Mouse (Mus musculus) monocyte, adult 2 months (primary cell): ENCODE data around the gene Mitd1.
A peak's percentile ranks its signal among the peaks of the same experiment; 100 is the strongest.

Experiments
- DNase-seq, 2 experiments: peaks; one replicate each; pipeline ENCODE4 v3.0.0; 2022; ENCODE audit warnings: low spot score in 2 of 2, low read depth in 1 of 2

The Mitd1 gene

GRCm38 (mm10) chr1:37890025-37890652, at the start of gene Mitd1, which contains the start of gene Mrpl30:
Gene Mitd1, minus strand, starts transcription at chr1:37890411.
Gene Mrpl30, plus strand, starts transcription at chr1:37890477.
- DNase-seq, result peak; percentile 66 to 79

DNA sequence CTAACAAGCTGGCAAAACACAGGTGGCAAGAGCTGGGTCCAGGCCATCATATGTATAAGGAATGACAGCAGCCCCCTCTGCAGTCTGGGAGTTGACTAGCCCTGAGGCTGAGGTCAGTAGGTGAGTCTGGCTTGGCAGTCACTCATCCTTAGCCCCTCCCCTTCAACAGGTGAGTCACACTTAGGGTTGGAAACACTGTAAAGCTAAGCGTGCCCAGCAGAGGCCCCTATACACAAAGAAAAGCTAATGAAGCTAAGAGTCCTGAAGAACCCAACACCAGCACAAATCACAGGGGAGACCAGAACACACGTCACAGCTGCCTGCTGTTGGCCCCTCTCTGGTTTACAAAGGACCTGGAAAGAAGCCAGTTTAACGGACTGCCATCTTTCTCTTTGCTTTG, 41.6 kb upstream of the Mitd1 start:
- DNase-seq, result no peak

DNA sequence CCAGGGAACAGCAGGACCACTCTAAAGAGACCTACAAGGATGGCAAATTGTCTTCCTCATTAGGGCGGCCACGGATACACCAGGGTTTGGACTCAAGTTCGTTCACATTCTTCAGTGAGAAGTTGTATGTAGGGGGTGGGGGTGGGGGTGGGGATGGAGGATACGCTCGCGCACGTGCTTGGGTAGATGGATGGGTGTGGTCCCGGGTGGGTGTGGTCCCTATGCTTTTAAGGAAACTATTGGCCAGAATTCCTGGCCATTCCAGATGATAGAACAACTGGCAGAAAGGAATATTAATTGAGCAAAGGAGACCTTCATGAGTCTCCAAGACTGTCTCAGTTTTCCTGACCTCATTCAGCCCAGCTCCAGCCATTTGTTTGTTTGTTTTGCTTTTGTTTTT, 35.8 kb upstream of the Mitd1 start:
- DNase-seq, result no peak

DNA sequence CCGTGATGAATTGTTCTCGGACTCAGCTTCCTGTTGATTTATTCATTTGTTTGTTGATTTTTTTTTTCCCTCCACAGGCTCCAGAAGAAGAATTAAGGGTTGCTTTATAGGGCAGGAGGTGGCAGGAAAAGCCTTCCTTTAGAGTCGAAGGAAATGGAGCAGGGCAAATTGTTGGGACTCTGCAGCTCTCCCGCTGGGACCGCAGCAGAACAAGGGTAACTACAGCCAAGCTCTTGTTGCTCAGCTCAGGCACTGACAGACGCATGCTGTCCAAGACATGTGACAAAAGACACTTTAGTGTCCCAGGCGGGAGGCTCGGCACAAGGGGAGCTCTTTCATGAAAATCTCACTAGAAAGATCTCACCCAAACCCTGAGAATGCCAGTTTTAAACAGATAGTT, 32.3 kb upstream of the Mitd1 start:
- DNase-seq, result no peak

GRCm38 (mm10) chr1:37918096-37918495, 27.9 kb upstream of the Mitd1 start:
- no peak for DNase-seq

- no peak for DNase-seq
Measured at GRCm38 (mm10) chr1:37917666-37918065, 27.5 kb upstream of the Mitd1 start.

DNA sequence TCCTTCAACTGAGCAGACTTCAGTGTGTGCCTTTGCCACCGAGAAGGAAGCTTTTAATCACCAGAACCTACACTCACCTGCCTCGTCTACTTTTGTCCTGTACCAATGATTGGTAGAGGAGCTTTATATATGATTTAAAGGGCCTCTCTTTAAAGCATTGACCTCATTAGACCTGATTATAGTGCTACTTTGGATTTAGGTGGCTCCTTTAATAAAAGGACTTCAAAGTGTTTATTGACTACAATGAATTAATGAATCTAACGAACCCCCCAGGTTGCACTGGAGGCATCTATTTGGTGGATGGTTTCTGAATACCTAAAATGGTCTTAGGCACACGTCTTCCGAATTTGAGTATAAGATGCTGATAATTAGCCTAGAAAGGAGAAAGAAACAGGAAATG, 26.2 kb upstream of the Mitd1 start, which contains the start of gene Lyg2:
Gene Lyg2, minus strand, starts transcription at position 101 of the 400 bp plus-strand sequence.
- no peak for DNase-seq

DNA sequence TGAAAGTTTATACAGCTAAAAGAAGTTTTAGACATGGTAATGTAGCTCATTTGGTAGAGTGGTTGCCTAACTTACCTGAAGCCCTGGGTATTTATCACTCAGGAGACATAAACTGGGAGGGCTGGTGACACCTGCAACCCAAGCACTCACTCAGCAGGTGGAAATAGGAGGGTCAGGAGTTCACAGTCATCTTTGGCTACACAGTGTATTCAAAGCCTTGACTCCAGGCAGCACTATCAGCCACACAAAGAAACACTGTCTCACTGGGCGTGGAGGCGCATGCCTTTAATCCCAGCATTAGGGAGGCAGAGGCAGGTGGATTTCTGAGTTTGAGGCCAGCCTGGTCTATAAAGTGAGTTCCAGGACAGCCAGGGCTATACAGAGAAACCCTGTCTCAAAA, 22.5 kb upstream of the Mitd1 start:
- DNase-seq, result no peak

DNA sequence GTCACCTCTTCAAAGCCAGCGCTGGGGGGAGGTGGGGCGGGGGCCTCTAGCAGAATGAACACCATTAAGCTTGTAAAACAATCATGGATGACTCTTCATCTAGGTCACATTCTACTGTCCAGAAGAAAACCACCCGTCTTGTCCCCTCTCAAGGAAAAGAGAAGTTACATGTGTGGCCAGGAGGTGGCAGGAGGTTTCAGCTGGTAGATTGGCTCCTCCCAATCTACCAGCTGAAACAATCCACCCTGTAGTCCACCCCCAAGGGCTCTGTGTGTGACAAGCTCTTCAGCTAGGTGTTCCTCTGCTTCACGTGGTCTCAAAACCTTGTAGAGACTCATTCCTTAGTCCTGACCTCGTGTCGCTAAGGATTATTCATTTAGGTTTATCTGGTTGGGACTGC, 13.0 kb upstream of the Mitd1 start:
- DNase-seq, result no peak

GRCm38 (mm10) chr1:37900288-37900687, 10.1 kb upstream of the Mitd1 start:
- no peak for DNase-seq

GRCm38 (mm10) chr1:37899816-37900215, 9.6 kb upstream of the Mitd1 start:
- no peak for DNase-seq

- DNase-seq, result no peak
Measured at GRCm38 (mm10) chr1:37894606-37895005, 4.4 kb upstream of the Mitd1 start.

- no peak for DNase-seq
Measured at GRCm38 (mm10) chr1:37891400-37891799, 1.2 kb upstream of the Mitd1 start.

DNA sequence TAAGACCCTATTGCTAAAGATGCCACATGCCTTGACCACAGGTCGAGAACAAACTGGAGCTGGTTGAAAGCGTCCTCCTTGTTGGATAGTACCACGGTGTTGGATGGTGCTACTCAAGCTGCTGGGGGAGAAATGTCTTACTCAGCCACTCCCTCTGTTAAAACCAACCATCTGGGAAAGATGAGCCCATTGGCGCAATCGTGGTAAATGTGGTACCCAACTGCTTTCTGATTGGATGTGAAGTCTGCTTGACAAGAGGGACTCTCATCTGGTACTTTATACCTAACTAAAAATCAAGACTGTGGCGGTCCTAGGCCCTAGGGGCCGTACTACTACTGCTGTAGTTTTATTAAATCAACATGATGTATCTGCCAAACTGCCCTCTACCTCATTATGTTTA, 1.0 kb downstream of the Mitd1 start:
- DNase-seq, result no peak

DNA sequence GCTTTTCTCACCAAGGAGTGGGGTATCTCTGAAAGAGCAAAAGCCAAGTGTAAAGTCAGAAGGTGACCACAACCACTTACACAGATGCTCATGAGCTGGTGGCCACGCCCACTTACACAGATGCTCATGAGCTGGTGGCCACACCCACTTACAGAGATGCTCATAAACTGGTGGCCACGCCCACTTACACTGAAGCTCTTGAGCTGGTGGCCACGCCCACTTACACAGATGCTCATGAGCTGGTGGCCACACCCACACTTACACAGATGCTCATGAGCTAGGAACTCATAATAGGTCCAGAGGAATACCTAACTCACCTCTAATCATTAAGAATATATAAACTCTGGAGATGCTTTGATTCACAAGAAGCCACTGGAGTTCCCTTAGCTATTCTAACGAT, 5.8 kb downstream of the Mitd1 start:
- DNase-seq, result no peak

GRCm38 (mm10) chr1:37883411-37883810, 6.8 kb downstream of the Mitd1 start:
- DNase-seq, result no peak

GRCm38 (mm10) chr1:37877736-37878460, 12.3 kb downstream of the Mitd1 start:
- no peak for DNase-seq

DNA sequence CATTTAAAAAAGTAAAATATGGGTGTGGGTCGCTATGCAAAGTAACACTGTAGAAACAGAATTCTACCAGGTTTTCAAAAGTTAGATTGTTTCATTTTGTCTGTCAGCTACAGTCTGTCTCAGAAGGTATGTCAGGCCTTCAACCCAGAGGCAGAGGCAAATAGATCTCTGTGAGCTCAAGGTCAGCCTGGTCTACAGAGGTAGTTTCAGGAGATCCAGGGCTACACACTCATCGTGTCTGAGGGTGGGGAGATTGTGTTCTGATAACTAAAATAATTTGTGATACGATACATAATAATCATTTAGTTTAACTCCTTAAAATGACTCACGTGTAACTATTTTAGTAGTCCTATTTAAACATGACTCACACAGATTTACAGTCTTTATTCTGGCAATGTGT, 17.1 kb downstream of the Mitd1 start:
- no peak for DNase-seq

DNA sequence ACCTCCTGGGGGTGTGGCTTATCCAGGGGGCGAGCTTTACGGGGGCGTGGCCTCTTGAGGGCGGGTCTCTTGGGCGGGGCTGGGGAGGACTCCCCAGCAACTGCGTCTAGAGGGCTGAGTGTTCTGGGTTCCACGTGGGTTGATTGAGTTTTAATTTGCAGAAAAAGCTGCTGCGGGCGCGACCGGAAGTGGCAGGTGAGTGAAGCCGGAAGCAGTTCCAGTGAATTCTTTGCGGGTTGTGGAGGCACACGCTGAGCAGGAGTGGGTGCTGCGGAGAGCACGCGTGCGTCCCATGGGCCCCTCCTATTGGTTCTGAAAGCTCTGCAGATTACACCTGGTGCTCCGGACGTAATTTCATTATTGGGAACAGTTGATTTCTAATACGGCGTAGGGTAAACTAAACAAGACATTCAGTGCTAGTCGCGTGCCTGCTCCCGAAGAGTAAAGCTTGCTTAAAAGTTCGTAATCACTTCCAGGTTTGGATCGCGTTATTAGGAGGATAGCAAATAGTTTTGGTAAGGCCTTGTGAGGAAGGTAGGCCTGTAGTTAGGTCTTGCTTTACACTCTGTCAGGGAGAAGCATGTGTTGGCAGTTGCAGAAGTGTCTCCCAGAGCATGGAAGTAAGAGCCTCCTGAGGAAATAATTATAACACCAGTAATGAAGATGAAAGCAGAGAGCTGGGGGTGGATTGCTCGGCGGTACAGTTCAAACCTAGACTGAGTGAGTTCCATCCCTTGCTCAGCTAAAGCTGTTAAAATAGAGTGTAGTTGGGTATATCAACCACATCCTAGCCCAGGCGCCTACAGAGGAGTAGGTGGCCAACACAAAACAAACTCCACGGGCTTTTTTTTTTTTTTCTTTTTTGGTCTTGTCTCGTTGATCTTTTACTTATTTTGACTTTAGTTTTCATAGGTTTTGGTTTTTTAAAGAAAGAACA, 17.8 kb downstream of the Mitd1 start:
- DNase-seq, result peak in 1 of 2 experiments; percentile 16

DNA sequence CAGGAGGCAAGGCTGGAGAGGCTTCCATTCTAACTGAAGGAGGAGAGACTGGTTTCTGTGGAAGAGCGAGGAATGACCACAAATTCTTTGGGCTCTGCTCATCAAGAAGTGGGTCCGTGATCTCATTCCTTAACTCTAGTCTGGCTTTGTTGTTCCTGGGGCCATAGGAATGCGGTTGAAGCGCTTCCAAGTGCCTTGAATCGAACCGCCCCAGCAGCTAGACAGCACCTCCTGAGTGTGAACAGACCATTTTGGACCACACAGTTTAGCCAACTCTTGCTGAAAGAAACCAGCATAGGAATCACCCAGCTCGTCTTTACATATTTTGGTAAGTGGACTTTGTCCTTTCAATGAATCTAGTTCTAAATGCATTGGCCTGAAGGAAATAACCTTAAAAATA, 18.5 kb downstream of the Mitd1 start, which contains the start of gene Lipt1:
Gene Lipt1, plus strand, starts transcription at position 35 of the 400 bp plus-strand sequence.
- DNase-seq, result no peak

- DNase-seq, result no peak
Measured at GRCm38 (mm10) chr1:37869362-37869761, 20.8 kb downstream of the Mitd1 start.

DNA sequence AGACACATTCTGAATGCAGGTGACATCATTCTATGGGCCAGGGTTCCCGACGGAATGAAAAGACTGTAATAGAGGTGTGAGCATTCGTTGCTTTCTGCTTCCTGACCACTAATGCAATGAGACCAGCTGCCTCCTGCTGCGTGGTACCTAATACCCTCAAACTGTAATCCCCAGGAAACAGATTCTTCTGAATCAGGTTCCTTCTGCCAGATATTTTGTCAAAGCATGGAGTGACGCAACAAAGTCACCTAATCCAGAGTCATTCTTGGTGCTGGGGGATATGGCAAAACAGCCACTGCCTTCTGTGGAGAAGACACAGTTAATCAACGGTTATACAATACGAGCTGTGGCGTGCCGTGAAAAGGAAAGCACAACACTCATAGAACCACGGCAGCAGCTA, 21.6 kb downstream of the Mitd1 start:
- DNase-seq, result no peak
